Mouse (Mus musculus) ZHBTc4 (cell line): ENCODE results near the gene Ctsd.
A peak's percentile ranks its signal among the peaks of the same experiment; 100 is the strongest.
"Not testable (repeated sequence)": the region's sequence is repeated elsewhere in the genome, so short reads cannot be mapped to it uniquely, and the experiment has no call there.

ENCODE experiments used
- DNase-seq: peaks from one replicate; pipeline ENCODE4 v3.0.0-alpha.2; 2011; ENCODE audit warnings: low read depth, low spot score

Gene Ctsd

DNA sequence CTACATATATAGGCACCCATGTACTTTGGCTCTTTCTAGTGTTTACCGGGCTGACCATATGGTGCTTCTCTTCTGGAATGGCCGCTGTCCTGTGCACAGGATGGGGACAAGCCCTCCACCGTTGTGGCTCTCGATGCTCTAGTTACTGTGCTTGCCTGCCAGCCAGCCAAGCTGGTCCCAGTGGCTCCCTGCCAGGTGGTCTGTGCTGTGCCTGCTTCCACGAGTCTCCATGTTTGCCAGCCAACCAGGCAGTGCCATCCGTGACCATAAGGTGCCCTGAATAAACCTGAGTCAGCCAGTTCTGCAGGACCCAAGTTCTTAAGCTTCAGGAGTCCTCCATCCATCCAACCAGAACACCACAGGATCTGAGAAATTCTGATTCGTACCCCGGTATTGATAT lies 52.7 kb downstream of the Ctsd start:
- DNase-seq = no peak

GRCm38 (mm10) chr7:142334246-142334645 lies 53.6 kb downstream of the Ctsd start:
- peak; percentile 85 for DNase-seq

DNA sequence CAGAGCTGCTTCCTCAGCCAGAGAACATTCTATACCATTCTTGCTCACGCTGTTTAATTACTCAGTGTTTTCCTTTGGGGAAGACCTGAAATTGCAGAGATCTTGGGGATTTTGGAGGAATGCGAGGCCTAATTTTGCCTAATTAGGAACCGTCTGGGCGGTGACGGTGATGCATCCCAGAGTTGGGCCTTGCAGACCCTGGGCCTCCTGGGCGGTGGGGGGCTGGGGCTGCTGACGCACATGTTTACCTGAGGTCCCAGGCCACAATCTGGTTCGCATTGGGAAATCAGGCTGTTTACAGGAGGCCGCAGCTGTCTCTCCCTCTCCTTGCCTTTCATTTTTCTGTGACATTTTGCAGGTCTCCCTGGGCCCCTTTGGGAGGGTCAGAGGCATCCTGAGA lies 55.1 kb downstream of the Ctsd start:
- not testable (repeated sequence) for DNase-seq

- no peak for DNase-seq
Measured at GRCm38 (mm10) chr7:142331281-142331680, 56.6 kb downstream of the Ctsd start.

GRCm38 (mm10) chr7:142330271-142330724 lies 57.5 kb downstream of the Ctsd start:
- DNase-seq = no peak

GRCm38 (mm10) chr7:142328507-142328906 lies 59.3 kb downstream of the Ctsd start:
- no peak for DNase-seq

DNA sequence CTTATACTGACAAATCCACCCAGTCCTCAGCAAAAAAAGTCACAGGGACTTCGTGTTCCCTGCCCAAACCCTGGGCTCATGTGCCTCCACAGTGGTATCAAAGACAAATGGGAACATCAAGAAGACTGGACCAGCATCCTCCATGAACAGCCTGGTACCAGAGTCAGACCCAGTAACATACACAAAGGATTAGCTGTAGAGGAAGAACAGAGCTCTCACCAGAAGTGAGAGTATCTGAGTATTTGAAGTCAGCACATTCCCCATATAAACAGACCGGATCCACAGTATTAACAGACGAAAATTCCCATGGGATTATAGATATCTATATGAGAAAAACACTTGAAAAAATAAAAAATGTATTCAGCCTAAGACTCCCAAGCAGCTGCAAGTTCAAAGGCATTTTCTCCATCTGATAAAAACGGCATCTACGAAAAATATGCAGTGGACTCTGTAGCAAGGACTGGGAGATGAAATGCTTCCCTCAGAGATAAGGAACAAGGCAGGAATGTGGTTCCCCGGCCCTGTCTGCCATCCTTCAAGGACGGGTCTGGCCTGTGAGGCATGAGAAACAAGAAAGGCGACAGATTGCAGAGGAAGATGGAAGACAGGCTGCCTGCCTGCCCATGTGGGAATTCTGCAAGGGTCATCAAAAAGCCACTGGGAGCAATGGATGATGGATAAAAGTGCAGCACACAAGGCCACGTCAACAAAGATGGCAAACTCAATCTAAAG lies 61.0 kb downstream of the Ctsd start:
- DNase-seq = no peak
